Mouse (Mus musculus): ENCODE measurements around the gene Lonp1.
"Not testable (repeated sequence)": the region's sequence is repeated elsewhere in the genome, so short reads cannot be mapped to it uniquely, and the experiment has no call there.

The Lonp1 gene

GRCm38 (mm10) chr17:56626754-56627470 lies at the start of gene Lonp1:
Gene Lonp1 (minus strand): TSS chr17:56626887.
- peak; percentile 94 for DNase-seq (ENCODE audit: low spot score in 2 of 2)

- peak in 1 of 2 experiments; percentile 7 for DNase-seq (ENCODE audit: low spot score in 2 of 2)
These were observed 47.1 kb upstream of the Lonp1 start for GRCm38 (mm10) chr17:56673647-56674416.

- peak; percentile 99 for DNase-seq (ENCODE audit: low spot score in 2 of 2)
These were observed 46.4 kb upstream of the Lonp1 start, which contains the start of gene Ranbp3 for GRCm38 (mm10) chr17:56672941-56673646. Gene Ranbp3 (plus strand): TSS chr17:56673294.

- DNase-seq (ENCODE audit: low spot score in 2 of 2), result no peak
These were observed 43.1 kb upstream of the Lonp1 start for GRCm38 (mm10) chr17:56669766-56670165.

GRCm38 (mm10) chr17:56668384-56669144 lies 41.9 kb upstream of the Lonp1 start:
- DNase-seq (ENCODE audit: low spot score in 2 of 2), result peak; percentile 60 to 68

- no peak for DNase-seq (ENCODE audit: low spot score in 2 of 2)
These were observed 40.9 kb upstream of the Lonp1 start for GRCm38 (mm10) chr17:56667591-56667990.

GRCm38 (mm10) chr17:56666384-56666783 lies 39.7 kb upstream of the Lonp1 start:
- no peak for DNase-seq (ENCODE audit: low spot score in 2 of 2)

GRCm38 (mm10) chr17:56664333-56664732 lies 37.6 kb upstream of the Lonp1 start:
- no peak for DNase-seq (ENCODE audit: low spot score in 2 of 2)

- no peak for DNase-seq (ENCODE audit: low spot score in 2 of 2)
These were observed 37.0 kb upstream of the Lonp1 start for GRCm38 (mm10) chr17:56663659-56664058.

- no peak for DNase-seq (ENCODE audit: low spot score in 2 of 2)
These were observed 29.5 kb upstream of the Lonp1 start for GRCm38 (mm10) chr17:56656171-56656570.

- DNase-seq (ENCODE audit: low spot score in 2 of 2), result no peak
These were observed 28.6 kb upstream of the Lonp1 start for GRCm38 (mm10) chr17:56655311-56655710.

- DNase-seq (ENCODE audit: low spot score in 2 of 2), result no peak
These were observed 28.1 kb upstream of the Lonp1 start for GRCm38 (mm10) chr17:56654771-56655170.

GRCm38 (mm10) chr17:56651801-56652200 lies 25.1 kb upstream of the Lonp1 start:
- DNase-seq (ENCODE audit: low spot score in 2 of 2), result no peak

- DNase-seq (ENCODE audit: low spot score in 2 of 2), result no peak
These were observed 20.9 kb upstream of the Lonp1 start for GRCm38 (mm10) chr17:56647546-56647945.

GRCm38 (mm10) chr17:56643237-56643636 lies 16.6 kb upstream of the Lonp1 start:
- no peak for DNase-seq (ENCODE audit: low spot score in 2 of 2)

GRCm38 (mm10) chr17:56634023-56634422 lies 7.3 kb upstream of the Lonp1 start:
- DNase-seq (ENCODE audit: low spot score in 2 of 2), result no peak

GRCm38 (mm10) chr17:56631807-56632206 lies 5.1 kb upstream of the Lonp1 start:
- DNase-seq (ENCODE audit: low spot score in 2 of 2), result no peak

- DNase-seq (ENCODE audit: low spot score in 2 of 2), result not testable (repeated sequence)
These were observed 3.4 kb upstream of the Lonp1 start for GRCm38 (mm10) chr17:56629800-56630781.

- no peak for DNase-seq (ENCODE audit: low spot score in 2 of 2)
These were observed 1.0 kb upstream of the Lonp1 start, which contains the start of gene Catsperd for GRCm38 (mm10) chr17:56627530-56628277. Gene Catsperd (plus strand): TSS chr17:56628143.

Data from right cerebral cortex, postnatal 36 days (tissue).